Mouse (Mus musculus) lung, embryonic 16.5 days (tissue): ENCODE data around the gene Sugct. TPM values are rescaled to one million over a fixed set of nuclear protein-coding genes. Genes with fewer than 3 reads are reported as not detected.

ENCODE experiments used
- ATAC-seq: fragments of 200-750 bp; cut with Nextera tagmentation; 2 replicates; pipeline ENCODE4 v1.8.0; 2017; ENCODE audit warnings: low read depth, mild to moderate bottlenecking, moderate library complexity
- H3K27ac ChIP-seq: fragments of 300-500 bp; sonication (generic); 2 replicates; pipeline ENCODE4 v1.5.1; 2014; ENCODE audit warnings: mild to moderate bottlenecking, control low read depth, low read length
- H3K27me3 ChIP-seq: fragments of 300-500 bp; sonication (generic); 2 replicates; pipeline ENCODE4 v1.6.1; 2014; ENCODE audit warnings: low read depth, low read length, mixed read lengths; ENCODE audit not compliant: control insufficient read depth, insufficient read depth
- H3K36me3 ChIP-seq: fragments of 300-500 bp; sonication (generic); 2 replicates; pipeline ENCODE4 v1.6.1; 2014; ENCODE audit warnings: low read length; ENCODE audit not compliant: control insufficient read depth, insufficient read depth
- H3K4me1 ChIP-seq: fragments of 300-500 bp; sonication (generic); replicated peaks from 2 replicates; pipeline ENCODE4 v1.6.1; 2014; ENCODE audit warnings: low read length, mixed read lengths; ENCODE audit not compliant: control insufficient read depth, insufficient read depth
- H3K4me2 ChIP-seq: fragments of 300-500 bp; sonication (generic); 2 replicates; pipeline ENCODE4 v1.6.1; 2014; ENCODE audit warnings: low read depth, low read length, control low read depth
- H3K4me3 ChIP-seq: fragments of 300-500 bp; sonication (generic); 2 replicates; pipeline ENCODE4 v1.5.1; 2014; ENCODE audit warnings: mild to moderate bottlenecking, low read length, control low read depth
- H3K9ac ChIP-seq: fragments of 300-500 bp; sonication (generic); 2 replicates; pipeline ENCODE4 v1.6.1; 2014; ENCODE audit warnings: low read length, control low read depth
- H3K9me3 ChIP-seq: fragments of 300-500 bp; sonication (generic); 2 replicates; pipeline ENCODE4 v1.6.1; 2016; ENCODE audit warnings: low read length; ENCODE audit not compliant: control insufficient read depth
- WGBS: fragments of 180-500 bp; shearing (Covaris S2); extraction: QIAGEN DNeasy Blood & Tissue Kit; methylation state at CpG from one replicate; pipeline ENCODE4 v1.1.7; 2014; 5-methylcytosine and 5-hydroxymethylcytosine counted together
- polyA plus RNA-seq: library from polyadenylated mRNA; unstranded; fragments of >200 nt; fragmentation: Nextera tagmentation; extraction: Ambion mirVana; gene quantifications from 2 replicates; pipeline ENCODE4 v1.2.1, GENCODE M21; 2015

Sugct gene
- polyA plus RNA-seq, 1 experiment from 2014 or later = 6.3 TPM

GRCm38 (mm10) chr13:16933600-16933999, 761.8 kb downstream of the Sugct start:
- H3K4me3 ChIP-seq = no peak overlapping the region
- H3K4me1 ChIP-seq = peaks cover 4% of the 10 kb centered on the region; the same call in 1 of the 2 replicates
- H3K9me3 ChIP-seq = no peaks in the 10 kb centered on the region
- no peak overlapping the region for H3K4me2 ChIP-seq
- H3K36me3 ChIP-seq = no peaks in the 10 kb centered on the region
- 82% methylated on average over 4 of the region's 4 CpGs for WGBS
- H3K9ac ChIP-seq = no peak overlapping the region
- no peaks in the 10 kb centered on the region for H3K27me3 ChIP-seq
- no peak for ATAC-seq
- no peak overlapping the region for H3K27ac ChIP-seq

DNA sequence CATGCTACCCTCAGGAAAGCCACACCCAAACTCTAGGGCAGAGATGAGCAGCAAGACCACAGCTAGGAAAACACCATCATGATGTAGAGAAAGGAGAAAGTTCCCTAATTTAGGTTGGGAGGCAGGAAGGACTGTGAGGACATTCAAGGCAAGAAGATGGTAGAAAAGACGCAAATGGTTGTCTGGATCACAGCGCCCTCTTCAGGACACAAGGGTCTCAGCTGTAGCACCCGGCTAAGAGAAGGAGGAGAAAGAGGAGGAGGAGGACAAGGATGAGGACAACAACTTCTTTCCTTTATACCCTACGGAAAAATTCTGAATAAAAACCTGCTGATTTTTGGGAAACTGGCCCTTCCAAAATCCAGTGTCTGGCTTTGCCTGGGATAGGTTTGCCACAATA, 774.0 kb downstream of the Sugct start:
- Histone ChIP-seq H3K36me3 (no peaks in the 10 kb centered on the region), H3K4me3 (no peak overlapping the region), H3K9me3 (no peaks in the 10 kb centered on the region), H3K9ac (no peak overlapping the region), H3K4me2 (no peak overlapping the region), H3K27me3 (no peaks in the 10 kb centered on the region), H3K27ac (no peak overlapping the region), H3K4me1 (no peaks in the 10 kb centered on the region)
- WGBS = 46% methylated on average over 4 of the region's 4 CpGs
- ATAC-seq = no peak

GRCm38 (mm10) chr13:16915697-16916096, 779.7 kb downstream of the Sugct start:
- Histone ChIP-seq H3K4me2 (no peak overlapping the region), H3K9me3 (no peaks in the 10 kb centered on the region), H3K9ac (no peak overlapping the region), H3K4me3 (no peak overlapping the region), H3K27me3 (no peaks in the 10 kb centered on the region), H3K27ac (peak overlapping the region; percentile 40; the same call in 1 of the 2 replicates), H3K4me1 (no peaks in the 10 kb centered on the region), H3K36me3 (no peaks in the 10 kb centered on the region)
- ATAC-seq = peak; percentile 71; the same call in 1 of the 2 replicates

DNA sequence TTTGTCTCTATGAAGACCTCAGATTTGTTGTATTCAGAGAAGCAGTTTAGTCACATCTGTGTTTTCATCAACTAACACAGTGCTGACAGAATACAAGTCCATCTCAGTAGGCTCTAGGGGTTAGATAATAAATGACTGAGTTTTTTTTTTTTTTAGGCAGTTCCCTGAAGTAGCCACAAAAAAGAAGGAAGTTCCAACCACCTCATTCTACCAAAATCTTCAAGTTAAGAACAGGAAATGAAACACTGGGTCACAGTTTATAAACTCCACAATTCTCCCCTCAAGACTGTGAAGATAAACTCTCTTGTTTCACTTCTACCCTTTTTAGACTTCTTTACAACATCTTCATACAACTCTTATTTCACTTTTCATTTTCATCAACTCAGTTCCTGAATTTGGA, 783.1 kb downstream of the Sugct start:
- H3K9ac ChIP-seq = no peak overlapping the region
- no peaks in the 10 kb centered on the region for H3K4me1 ChIP-seq
- no peaks in the 10 kb centered on the region for H3K9me3 ChIP-seq
- ATAC-seq = no peak
- no peaks in the 10 kb centered on the region for H3K27me3 ChIP-seq
- no peaks in the 10 kb centered on the region for H3K36me3 ChIP-seq
- no peak overlapping the region for H3K4me3 ChIP-seq
- no peak overlapping the region for H3K4me2 ChIP-seq
- H3K27ac ChIP-seq = no peak overlapping the region

DNA sequence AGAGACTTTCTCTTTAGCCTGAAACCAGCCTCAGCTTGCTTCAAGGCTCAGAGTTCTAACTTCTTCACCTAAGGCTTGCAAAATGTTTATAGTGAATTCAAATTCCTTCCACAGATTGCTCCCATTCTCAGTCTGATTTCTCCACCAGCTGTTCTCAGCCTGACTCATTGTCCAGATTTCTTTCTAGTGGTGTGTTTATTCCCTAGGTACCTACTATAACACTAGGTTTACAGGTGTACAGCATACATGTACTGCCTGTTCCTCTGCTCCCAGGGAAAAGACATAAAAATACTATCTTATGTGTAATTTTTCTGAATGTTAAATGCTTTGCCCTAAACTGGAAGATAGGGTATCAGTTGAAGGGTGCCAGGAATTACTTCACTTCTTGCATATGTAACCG, 788.4 kb downstream of the Sugct start:
- ATAC-seq = no peak
- Histone ChIP-seq H3K9ac (no peak overlapping the region), H3K9me3 (no peaks in the 10 kb centered on the region), H3K27ac (no peak overlapping the region), H3K4me3 (no peak overlapping the region), H3K4me2 (no peak overlapping the region), H3K36me3 (no peaks in the 10 kb centered on the region), H3K27me3 (no peaks in the 10 kb centered on the region), H3K4me1 (no peaks in the 10 kb centered on the region)
- WGBS = 68% methylated on average over 1 of the region's 1 CpGs

- Histone ChIP-seq H3K4me2 (no peak overlapping the region), H3K36me3 (no peaks in the 10 kb centered on the region), H3K9me3 (no peaks in the 10 kb centered on the region), H3K9ac (no peak overlapping the region), H3K4me3 (no peak overlapping the region), H3K27me3 (no peaks in the 10 kb centered on the region), H3K4me1 (no peaks in the 10 kb centered on the region), H3K27ac (no peak overlapping the region)
- ATAC-seq = no peak
- WGBS = 90% methylated on average over 4 of the region's 4 CpGs
Measured at GRCm38 (mm10) chr13:16901424-16901823, 793.9 kb downstream of the Sugct start.

- no peak overlapping the region for H3K9ac ChIP-seq
- H3K4me3 ChIP-seq = no peak overlapping the region
- ATAC-seq = no peak
- H3K4me2 ChIP-seq = no peak overlapping the region
- H3K4me1 ChIP-seq = no peaks in the 10 kb centered on the region
- H3K27me3 ChIP-seq = no peaks in the 10 kb centered on the region
- H3K9me3 ChIP-seq = no peaks in the 10 kb centered on the region
- no peak overlapping the region for H3K27ac ChIP-seq
- H3K36me3 ChIP-seq = no peaks in the 10 kb centered on the region
Measured at GRCm38 (mm10) chr13:16898084-16898792, 797.1 kb downstream of the Sugct start.

DNA sequence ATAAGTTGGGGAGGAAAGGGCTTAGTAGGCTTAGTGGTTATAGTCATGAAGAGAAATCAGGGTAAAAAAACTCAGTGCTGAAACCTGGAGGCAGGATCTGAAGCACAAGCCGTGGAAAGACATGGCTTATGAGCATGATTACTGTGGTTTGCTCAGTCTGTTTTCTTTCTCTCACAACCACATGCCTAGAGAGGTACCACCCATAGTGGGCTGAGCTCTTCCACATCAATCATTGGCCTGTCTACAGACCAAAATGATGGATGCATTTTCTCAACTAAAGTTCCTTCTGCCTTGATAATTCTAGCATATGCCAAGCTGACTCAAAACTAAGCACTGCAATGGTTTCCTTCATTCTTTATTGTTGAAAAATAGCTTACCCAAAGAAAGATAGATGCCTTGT, 817.3 kb downstream of the Sugct start:
- no peak overlapping the region for H3K4me2 ChIP-seq
- H3K4me1 ChIP-seq = no peaks in the 10 kb centered on the region
- H3K27me3 ChIP-seq = no peaks in the 10 kb centered on the region
- WGBS = 68% methylated on average over 1 of the region's 1 CpGs
- no peaks in the 10 kb centered on the region for H3K9me3 ChIP-seq
- H3K36me3 ChIP-seq = no peaks in the 10 kb centered on the region
- no peak overlapping the region for H3K27ac ChIP-seq
- H3K4me3 ChIP-seq = no peak overlapping the region
- ATAC-seq = no peak
- no peak overlapping the region for H3K9ac ChIP-seq

GRCm38 (mm10) chr13:16859986-16860385, 835.4 kb downstream of the Sugct start:
- Histone ChIP-seq H3K4me3 (no peak overlapping the region), H3K36me3 (no peaks in the 10 kb centered on the region), H3K4me2 (no peak overlapping the region), H3K27ac (no peak overlapping the region), H3K27me3 (no peaks in the 10 kb centered on the region), H3K9ac (no peak overlapping the region), H3K4me1 (no peaks in the 10 kb centered on the region), H3K9me3 (no peaks in the 10 kb centered on the region)
- WGBS = 29% methylated on average over 2 of the region's 2 CpGs
- ATAC-seq = peak; percentile 45; the same call in 1 of the 2 replicates

GRCm38 (mm10) chr13:16847236-16847635, 848.1 kb downstream of the Sugct start:
- H3K27me3 ChIP-seq = no peaks in the 10 kb centered on the region
- H3K36me3 ChIP-seq = no peaks in the 10 kb centered on the region
- H3K27ac ChIP-seq = no peak overlapping the region
- H3K9ac ChIP-seq = no peak overlapping the region
- WGBS = 13% methylated on average over 2 of the region's 2 CpGs
- ATAC-seq = no peak
- H3K4me2 ChIP-seq = no peak overlapping the region
- no peak overlapping the region for H3K4me3 ChIP-seq
- H3K4me1 ChIP-seq = no peaks in the 10 kb centered on the region
- H3K9me3 ChIP-seq = no peaks in the 10 kb centered on the region
